Mouse (Mus musculus) embryonic fibroblast, embryonic 13.5 days (primary cell): ENCODE measurements around the gene Pde4a.

Experiments
- CTCF ChIP-seq: IDR thresholded peaks from 2 replicates; pipeline ENCODE4 v1.5.1; 2011; ENCODE audit warnings: mild to moderate bottlenecking, control low read depth, low read length, moderate library complexity, borderline replicate concordance; ENCODE audit not compliant: insufficient read depth
- POLR2A ChIP-seq: IDR thresholded peaks from 2 replicates; pipeline ENCODE4 v1.6.1; 2011; ENCODE audit warnings: low read depth, mild to moderate bottlenecking, control low read depth, low read length, moderate library complexity

DNA sequence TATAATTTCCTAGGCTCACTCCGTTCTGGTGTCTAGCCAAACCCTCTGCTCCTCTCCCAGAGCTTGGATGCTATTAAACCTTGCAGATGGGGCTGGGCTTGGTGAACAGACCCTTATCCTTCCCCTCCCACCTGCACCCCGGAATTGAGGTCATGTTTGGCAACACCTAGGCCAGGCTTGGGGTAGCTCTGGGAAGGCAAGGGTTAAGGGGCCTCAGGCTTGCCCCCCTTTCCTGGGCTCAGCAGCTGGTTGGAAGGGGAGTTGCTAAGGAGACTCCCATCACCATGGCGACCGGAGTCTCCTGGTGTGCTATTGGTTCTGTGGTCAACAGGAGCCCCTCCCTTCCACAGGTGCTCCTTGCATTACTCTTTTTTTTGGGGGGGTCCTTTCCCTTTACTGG lies 32.5 kb downstream of the Pde4a start:
- TF ChIP-seq CTCF (no peak), POLR2A (no peak)
